Mouse (Mus musculus): ENCODE results near the gene Cyp2c70. TPM values are rescaled to one million over a fixed set of nuclear protein-coding genes. Genes with fewer than 3 reads are reported as not detected.
"Not testable (repeated sequence)": the region's sequence is repeated elsewhere in the genome, so short reads cannot be mapped to it uniquely, and the experiment has no call there.

Cyp2c70 gene
- polyA plus RNA-seq, 1 experiment from 2014 or later = not detected

- H3K27me3 ChIP-seq = peaks cover 8% of the 10 kb centered on the region
- DNase-seq (ENCODE audit: low read depth, low spot score) = no peak
- no peak for TF ChIP-seq CTCF (IDR thresholded peaks at IDR 0.05)
- no peak for ATAC-seq
- ChIA-PET CTCF (no interaction called here), POLR2A (no interaction called here)
- in situ Hi-C loops (cut with MboI; ENCODE audit: low pct_unique_long_range_greater_than_20kb) = no loop called here
Observed at GRCm38 (mm10) chr19:40190596-40190995, 3.5 kb upstream of the Cyp2c70 start.

DNA sequence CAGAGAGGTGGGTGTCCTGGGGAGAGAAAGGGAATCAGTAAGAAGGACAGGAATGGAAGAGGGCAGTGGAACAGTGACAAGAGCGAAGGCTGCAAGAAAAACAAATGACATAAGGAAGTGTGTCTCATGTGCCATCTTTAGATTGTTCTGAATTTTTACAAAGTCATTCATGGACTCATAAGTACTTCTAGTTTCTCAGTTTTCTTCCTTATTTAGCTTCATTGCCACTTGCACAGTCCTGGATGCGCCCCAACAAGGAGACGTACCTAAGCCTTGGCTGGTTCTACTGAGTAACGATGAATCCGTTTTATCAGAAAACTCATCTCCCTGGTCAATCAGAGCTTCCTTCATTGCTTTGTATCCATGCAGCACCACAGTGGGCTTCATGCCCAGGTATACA lies 3.5 kb downstream of the Cyp2c70 start:
- ATAC-seq (no peak), DNase-seq (ENCODE audit: low read depth, low spot score) (no peak)
- in situ Hi-C loops (cut with MboI; ENCODE audit: low pct_unique_long_range_greater_than_20kb) = no loop called here
- peaks cover 18% of the 10 kb centered on the region for H3K27me3 ChIP-seq
- ChIA-PET CTCF (no interaction called here), POLR2A (no interaction called here)
- TF ChIP-seq CTCF (IDR thresholded peaks at IDR 0.05) = no peak

DNA sequence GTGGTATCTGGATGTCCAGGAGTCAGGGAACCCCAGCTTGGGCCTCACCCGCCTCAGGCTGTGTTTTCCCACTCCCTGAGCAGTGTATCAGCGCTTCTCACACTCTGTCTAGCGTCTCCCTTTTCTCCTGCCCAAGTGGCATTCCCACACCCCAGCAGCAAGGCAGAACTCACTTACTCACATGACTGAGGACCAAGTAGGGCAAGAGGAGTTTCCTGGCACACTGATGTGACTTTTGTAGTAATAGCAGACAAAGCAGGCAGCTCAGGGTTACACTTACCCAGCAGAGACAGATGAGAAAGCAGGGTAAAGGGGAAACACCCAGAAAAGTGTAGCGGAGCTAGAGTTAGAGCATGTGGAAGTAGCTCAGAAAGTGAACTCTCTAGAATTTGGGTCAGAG lies 8.8 kb downstream of the Cyp2c70 start:
- no peak for TF ChIP-seq CTCF (IDR thresholded peaks at IDR 0.05)
- POLR2A ChIA-PET = no interaction called here
- no peak for DNase-seq (ENCODE audit: low read depth, low spot score)
- peaks cover 13% of the 10 kb centered on the region for H3K27me3 ChIP-seq
- no peak for ATAC-seq
- in situ Hi-C loops (cut with MboI; ENCODE audit: low pct_unique_long_range_greater_than_20kb) = no loop called here
- CTCF ChIA-PET = no interaction called here

GRCm38 (mm10) chr19:40168391-40168790 lies 18.7 kb downstream of the Cyp2c70 start:
- CTCF ChIA-PET; POLR2A ChIA-PET; DNase-seq (ENCODE audit: low read depth, low spot score); ATAC-seq; in situ Hi-C loops (cut with MboI; ENCODE audit: low pct_unique_long_range_greater_than_20kb): not testable (repeated sequence)
- H3K27me3 ChIP-seq = peaks cover 32% of the 10 kb centered on the region

DNA sequence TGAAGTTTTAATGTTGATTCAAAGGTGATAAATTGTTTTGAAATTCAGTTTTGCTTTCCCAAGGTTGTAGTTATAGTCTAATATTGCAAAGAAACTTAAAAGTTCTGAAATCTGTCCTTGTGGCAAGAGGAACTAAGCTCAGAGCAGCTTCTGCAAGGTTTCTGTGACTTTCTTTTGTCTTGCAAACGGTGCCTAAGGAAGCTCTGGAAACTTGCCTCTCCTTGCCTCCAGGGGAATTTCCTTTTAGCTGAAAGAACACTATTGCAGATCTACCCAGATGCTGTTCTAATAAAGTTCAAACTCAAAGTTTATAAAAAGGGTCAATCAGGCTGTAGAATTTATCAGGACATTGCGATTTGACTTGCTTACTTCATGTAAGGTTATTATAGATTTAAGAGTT lies 60.1 kb downstream of the Cyp2c70 start:
- H3K27me3 ChIP-seq; POLR2A ChIA-PET; DNase-seq (ENCODE audit: low read depth, low spot score); ATAC-seq; in situ Hi-C loops (cut with MboI; ENCODE audit: low pct_unique_long_range_greater_than_20kb): not testable (repeated sequence)
- CTCF ChIA-PET = interaction anchor here (1.5 kb wide), 1 partner anchor 13 kb away, joined by 3 read pairs; no protein-coding TSS in a partner anchor

- DNase-seq (ENCODE audit: low read depth, low spot score); in situ Hi-C loops (cut with MboI; ENCODE audit: low pct_unique_long_range_greater_than_20kb); CTCF ChIA-PET; POLR2A ChIA-PET; ATAC-seq; H3K27me3 ChIP-seq: not testable (repeated sequence)
Observed at GRCm38 (mm10) chr19:40125165-40125564, 62.0 kb downstream of the Cyp2c70 start.

DNA sequence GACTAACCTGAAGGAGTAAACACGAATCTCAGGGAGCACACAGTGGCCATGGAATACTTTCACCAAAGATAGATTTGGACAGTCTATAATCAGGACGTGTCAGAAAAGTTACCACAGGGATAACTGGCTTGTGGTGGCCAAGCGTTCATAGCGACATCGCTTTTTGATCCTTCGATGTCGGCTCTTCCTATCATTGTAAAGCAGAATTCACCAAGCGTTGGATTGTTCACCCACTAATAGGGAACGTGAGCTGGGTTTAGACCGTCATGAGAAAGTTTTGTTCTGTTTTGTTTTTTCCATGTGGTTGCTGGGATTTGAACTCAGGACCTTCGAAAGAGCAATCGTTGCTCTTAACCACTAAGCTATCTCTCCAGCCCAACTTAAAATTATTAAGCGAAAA lies 67.5 kb downstream of the Cyp2c70 start:
- H3K27me3 ChIP-seq; DNase-seq (ENCODE audit: low read depth, low spot score); POLR2A ChIA-PET; in situ Hi-C loops (cut with MboI; ENCODE audit: low pct_unique_long_range_greater_than_20kb); ATAC-seq; CTCF ChIA-PET: not testable (repeated sequence)

Other genes starting within 250 kb of the Cyp2c70 start
- not detected for gene Cyp2c37, start 194.9 kb downstream of the Cyp2c70 start, polyA plus RNA-seq (2021)
- not detected for gene Cyp2c54, start 113.5 kb downstream of the Cyp2c70 start, polyA plus RNA-seq (2021)
- not detected for gene Cyp2c50, start 97.6 kb downstream of the Cyp2c70 start, polyA plus RNA-seq (2021)
- gene Pdlim1, start 84.5 kb upstream of the Cyp2c70 start, polyA plus RNA-seq (2021) = 13.5 TPM

All from Patski (cell line).